Mouse (Mus musculus): ENCODE measurements at regions not wholly inside any gene's neighbourhood (a gene's known extent, or its start where the extent isn't known, plus 50 kb on each side); places are given as distances from the start of the nearest gene placed in this dataset.

GRCm38 (mm10) chr11:24305145-24305553 is 227.3 kb downstream of the Bcl11a start:
- 1% methylated on average over 17 of the region's 17 CpGs for WGBS
- Histone ChIP-seq H3K4me3 (ENCODE audit: low read depth, low read length) (peak overlapping the region; percentile 11), H3K27me3 (replicated peaks; ENCODE audit: control insufficient read depth, insufficient read depth, low read length) (no peaks in the 10 kb centered on the region), H3K9ac (ENCODE audit: low read length) (peak overlapping the region; percentile 17; the same call in 1 of the 2 replicates), H3K27ac (ENCODE audit: low read depth, low read length) (no peak overlapping the region), H3K36me3 (ENCODE audit: control insufficient read depth, insufficient read depth, low read length) (no peaks in the 10 kb centered on the region), H3K4me1 (ENCODE audit: control insufficient read depth, insufficient read depth, low read length) (peaks cover 17% of the 10 kb centered on the region; the same call in 1 of the 2 replicates), H3K9me3 (replicated peaks; ENCODE audit: control insufficient read depth, low read length) (no peaks in the 10 kb centered on the region), H3K4me2 (ENCODE audit: low read length) (peak overlapping the region; percentile 44)
- ATAC-seq (peak; percentile 92), DNase-seq (ENCODE audit: low spot score) (peak; percentile 87)

- peaks cover 17% of the 10 kb centered on the region; the same call in 1 of the 2 replicates for H3K4me1 ChIP-seq (ENCODE audit: control insufficient read depth, insufficient read depth, low read length)
- H3K27ac ChIP-seq (ENCODE audit: low read depth, low read length) = no peak overlapping the region
- DNase-seq (ENCODE audit: low spot score) (no peak), ATAC-seq (0 out of 2 replicates have a peak, but pooled peaks have one; percentile 27)
- 12% methylated on average over 11 of the region's 11 CpGs for whole genome bisulfite sequencing
- H3K4me2 ChIP-seq (ENCODE audit: low read length) = peak overlapping the region; percentile 44
- H3K27me3 ChIP-seq (replicated peaks; ENCODE audit: control insufficient read depth, insufficient read depth, low read length) = no peaks in the 10 kb centered on the region
- H3K36me3 ChIP-seq (ENCODE audit: control insufficient read depth, insufficient read depth, low read length) = no peaks in the 10 kb centered on the region
- no peaks in the 10 kb centered on the region for H3K9me3 ChIP-seq (replicated peaks; ENCODE audit: control insufficient read depth, low read length)
- H3K9ac ChIP-seq (ENCODE audit: low read length) = no peak overlapping the region
- H3K4me3 ChIP-seq (ENCODE audit: low read depth, low read length) = peak overlapping the region; percentile 11; the same call in 1 of the 2 replicates
Measured at GRCm38 (mm10) chr11:24305691-24306090, 227.8 kb downstream of the Bcl11a start.

GRCm38 (mm10) chr11:24306101-24306500 is 228.2 kb downstream of the Bcl11a start:
- no peak for ATAC-seq

GRCm38 (mm10) chr11:24307601-24308252 is 229.9 kb downstream of the Bcl11a start:
- no peak overlapping the region for H3K4me3 ChIP-seq (ENCODE audit: low read depth, low read length)
- ATAC-seq = peak; percentile 40; the same call in 1 of the 2 replicates
- no peak overlapping the region for H3K27ac ChIP-seq (ENCODE audit: low read depth, low read length)
- peaks cover 17% of the 10 kb centered on the region; the same call in 1 of the 2 replicates for H3K4me1 ChIP-seq (ENCODE audit: control insufficient read depth, insufficient read depth, low read length)
- no peak overlapping the region for H3K4me2 ChIP-seq (ENCODE audit: low read length)
- H3K9me3 ChIP-seq (replicated peaks; ENCODE audit: control insufficient read depth, low read length) = no peaks in the 10 kb centered on the region
- WGBS = 24% methylated on average over 6 of the region's 6 CpGs
- H3K27me3 ChIP-seq (replicated peaks; ENCODE audit: control insufficient read depth, insufficient read depth, low read length) = no peaks in the 10 kb centered on the region
- no peak overlapping the region for H3K9ac ChIP-seq (ENCODE audit: low read length)
- no peaks in the 10 kb centered on the region for H3K36me3 ChIP-seq (ENCODE audit: control insufficient read depth, insufficient read depth, low read length)
- DNase-seq (ENCODE audit: low spot score) = peak; percentile 29

More at GRCm38 (mm10) chr11:24306101-24306500, 228.2 kb downstream of the Bcl11a start:
- peak overlapping the region; percentile 44; the same call in 1 of the 2 replicates for H3K4me2 ChIP-seq (ENCODE audit: low read length)
- WGBS = 80% methylated on average over 2 of the region's 2 CpGs
- no peaks in the 10 kb centered on the region for H3K27me3 ChIP-seq (replicated peaks; ENCODE audit: control insufficient read depth, insufficient read depth, low read length)
- DNase-seq (ENCODE audit: low spot score) = no peak
- no peaks in the 10 kb centered on the region for H3K9me3 ChIP-seq (replicated peaks; ENCODE audit: control insufficient read depth, low read length)
- H3K36me3 ChIP-seq (ENCODE audit: control insufficient read depth, insufficient read depth, low read length) = no peaks in the 10 kb centered on the region
- peaks cover 17% of the 10 kb centered on the region; the same call in 1 of the 2 replicates for H3K4me1 ChIP-seq (ENCODE audit: control insufficient read depth, insufficient read depth, low read length)
- H3K4me3 ChIP-seq (ENCODE audit: low read depth, low read length) = no peak overlapping the region
- no peak overlapping the region for H3K9ac ChIP-seq (ENCODE audit: low read length)
- no peak overlapping the region for H3K27ac ChIP-seq (ENCODE audit: low read depth, low read length)

GRCm38 (mm10) chr11:24308253-24308633 is 230.4 kb downstream of the Bcl11a start:
- ATAC-seq = no peak
- H3K27ac ChIP-seq (ENCODE audit: low read depth, low read length) = no peak overlapping the region
- 9% methylated on average over 1 of the region's 1 CpGs for WGBS

GRCm38 (mm10) chr11:24314046-24314445 is 236.2 kb downstream of the Bcl11a start:
- no peak overlapping the region for H3K9ac ChIP-seq (ENCODE audit: low read length)
- H3K4me3 ChIP-seq (ENCODE audit: low read depth, low read length) = no peak overlapping the region
- no peaks in the 10 kb centered on the region for H3K27me3 ChIP-seq (replicated peaks; ENCODE audit: control insufficient read depth, insufficient read depth, low read length)
- WGBS = 72% methylated on average over 1 of the region's 1 CpGs
- H3K9me3 ChIP-seq (replicated peaks; ENCODE audit: control insufficient read depth, low read length) = no peaks in the 10 kb centered on the region
- no peak overlapping the region for H3K27ac ChIP-seq (ENCODE audit: low read depth, low read length)
- DNase-seq (ENCODE audit: low spot score) = no peak
- H3K4me2 ChIP-seq (ENCODE audit: low read length) = no peak overlapping the region
- peaks cover 3% of the 10 kb centered on the region; the same call in 1 of the 2 replicates for H3K4me1 ChIP-seq (ENCODE audit: control insufficient read depth, insufficient read depth, low read length)
- H3K36me3 ChIP-seq (ENCODE audit: control insufficient read depth, insufficient read depth, low read length) = no peaks in the 10 kb centered on the region
- ATAC-seq = no peak

More at GRCm38 (mm10) chr11:24308253-24308633, 230.4 kb downstream of the Bcl11a start:
- Histone ChIP-seq H3K27me3 (replicated peaks; ENCODE audit: control insufficient read depth, insufficient read depth, low read length) (no peaks in the 10 kb centered on the region), H3K36me3 (ENCODE audit: control insufficient read depth, insufficient read depth, low read length) (no peaks in the 10 kb centered on the region), H3K4me3 (ENCODE audit: low read depth, low read length) (no peak overlapping the region), H3K4me2 (ENCODE audit: low read length) (no peak overlapping the region), H3K9ac (ENCODE audit: low read length) (no peak overlapping the region), H3K9me3 (replicated peaks; ENCODE audit: control insufficient read depth, low read length) (no peaks in the 10 kb centered on the region), H3K4me1 (ENCODE audit: control insufficient read depth, insufficient read depth, low read length) (peaks cover 17% of the 10 kb centered on the region; the same call in 1 of the 2 replicates)
- no peak for DNase-seq (ENCODE audit: low spot score)

- Histone ChIP-seq H3K9ac (ENCODE audit: low read length) (no peak overlapping the region), H3K36me3 (ENCODE audit: control insufficient read depth, insufficient read depth, low read length) (no peaks in the 10 kb centered on the region), H3K4me1 (ENCODE audit: control insufficient read depth, insufficient read depth, low read length) (peaks cover 3% of the 10 kb centered on the region; the same call in 1 of the 2 replicates), H3K9me3 (replicated peaks; ENCODE audit: control insufficient read depth, low read length) (no peaks in the 10 kb centered on the region), H3K27me3 (replicated peaks; ENCODE audit: control insufficient read depth, insufficient read depth, low read length) (no peaks in the 10 kb centered on the region), H3K4me3 (ENCODE audit: low read depth, low read length) (no peak overlapping the region), H3K27ac (ENCODE audit: low read depth, low read length) (no peak overlapping the region), H3K4me2 (ENCODE audit: low read length) (no peak overlapping the region)
- DNase-seq (ENCODE audit: low spot score) (no peak), ATAC-seq (no peak)
- 92% methylated on average over 3 of the region's 3 CpGs for WGBS
Measured at GRCm38 (mm10) chr11:24315582-24315981, 237.7 kb downstream of the Bcl11a start.

- 61% methylated on average over 4 of the region's 4 CpGs for WGBS
- Histone ChIP-seq H3K9ac (ENCODE audit: low read length) (no peak overlapping the region), H3K4me1 (ENCODE audit: control insufficient read depth, insufficient read depth, low read length) (peaks cover 3% of the 10 kb centered on the region; the same call in 1 of the 2 replicates), H3K36me3 (ENCODE audit: control insufficient read depth, insufficient read depth, low read length) (no peaks in the 10 kb centered on the region), H3K9me3 (replicated peaks; ENCODE audit: control insufficient read depth, low read length) (no peaks in the 10 kb centered on the region), H3K27ac (ENCODE audit: low read depth, low read length) (no peak overlapping the region), H3K27me3 (replicated peaks; ENCODE audit: control insufficient read depth, insufficient read depth, low read length) (no peaks in the 10 kb centered on the region), H3K4me2 (ENCODE audit: low read length) (no peak overlapping the region), H3K4me3 (ENCODE audit: low read depth, low read length) (no peak overlapping the region)
- DNase-seq (ENCODE audit: low spot score) = peak; percentile 58
- ATAC-seq = no peak; the same call in 1 of the 2 replicates
Measured at GRCm38 (mm10) chr11:24316198-24316597, 238.3 kb downstream of the Bcl11a start.
